Comparison of ENCODE assay signal across 20 mouse cellular contexts in genomic region chr10:37813026-37813425, GRCm38 (mm10).
DNase-seq lines count a peak whose midpoint lies in the region; ATAC-seq and TF ChIP-seq lines count a peak whose summit lies in the region.
"Had no signal": no experiment of that assay in that cellular context is flagged by ENCODE, and none has a peak within 500 bp of the region (broad histone marks: within the 10 kb centered on the region; RNA-seq: fewer than 3 reads in every experiment).

No protein-coding gene starts in this region.

- H3K9ac ChIP-seq in heart, embryonic 15.5 days, result no peak overlapping the region
- no peak overlapping the region for H3K9ac ChIP-seq in heart, embryonic 12.5 days
- H3K9ac ChIP-seq in midbrain, embryonic 14.5 days (replicated peaks; ENCODE audit: low read length), result no peak overlapping the region
- no peak overlapping the region for H3K9ac ChIP-seq in hindbrain, embryonic 13.5 days
- H3K9ac ChIP-seq: embryonic facial prominence, embryonic 13.5 days; forebrain, embryonic 13.5 days; liver, embryonic 13.5 days; lung, embryonic 14.5 days; neural tube, embryonic 12.5 days had no signal

- intact Hi-C loops in left cerebral cortex, postnatal 36 days (cut with DNase I), result no loop called here

- H3K9me3 ChIP-seq in heart, embryonic 15.5 days (replicated peaks), result no peaks in the 10 kb centered on the region
- no peaks in the 10 kb centered on the region for H3K9me3 ChIP-seq in heart, embryonic 12.5 days (replicated peaks)
- H3K9me3 ChIP-seq in midbrain, embryonic 14.5 days (ENCODE audit: control insufficient read depth, low read length), result no peaks in the 10 kb centered on the region
- no peaks in the 10 kb centered on the region for H3K9me3 ChIP-seq in midbrain, embryonic 10.5 days (replicated peaks)
- no peaks in the 10 kb centered on the region for H3K9me3 ChIP-seq in hindbrain, embryonic 13.5 days
- H3K9me3 ChIP-seq: embryonic facial prominence, embryonic 13.5 days; forebrain, embryonic 13.5 days; liver, embryonic 13.5 days; neural tube, embryonic 12.5 days had no signal

- no peak for TF ChIP-seq POLR2A in lung, adult 2 months (IDR thresholded peaks at IDR 0.05; ENCODE audit: borderline replicate concordance, extremely low read depth, low read depth, low read length)

- no peaks in the 10 kb centered on the region for H3K27me3 ChIP-seq in heart, embryonic 15.5 days
- no peaks in the 10 kb centered on the region for H3K27me3 ChIP-seq in heart, embryonic 12.5 days (replicated peaks)
- no peaks in the 10 kb centered on the region for H3K27me3 ChIP-seq in midbrain, embryonic 14.5 days (ENCODE audit: control insufficient read depth, insufficient read depth, low read length)
- no peaks in the 10 kb centered on the region for H3K27me3 ChIP-seq in midbrain, embryonic 10.5 days (ENCODE audit: low read depth, poor library complexity, severe bottlenecking)
- H3K27me3 ChIP-seq in hindbrain, embryonic 13.5 days, result no peaks in the 10 kb centered on the region
- H3K27me3 ChIP-seq: embryonic facial prominence, embryonic 13.5 days; forebrain, embryonic 13.5 days; liver, embryonic 13.5 days; neural tube, embryonic 12.5 days had no signal

- H3K27ac ChIP-seq in heart, embryonic 15.5 days, result peak overlapping the region; percentile 31; the same call in 1 of the 2 replicates
- no peak overlapping the region for H3K27ac ChIP-seq in heart, embryonic 12.5 days (ENCODE audit: poor library complexity, severe bottlenecking)
- H3K27ac ChIP-seq in midbrain, embryonic 14.5 days (replicated peaks; ENCODE audit: low read depth, low read length), result peak overlapping the region; percentile 39; the same call in 1 of the 2 replicates
- H3K27ac ChIP-seq in midbrain, embryonic 10.5 days (replicated peaks), result no peak overlapping the region
- H3K27ac ChIP-seq in hindbrain, embryonic 13.5 days, result peak overlapping the region; percentile 69; the same call in 1 of the 2 replicates
- H3K27ac ChIP-seq: embryonic facial prominence, embryonic 13.5 days; heart, adult 2 months; liver, embryonic 13.5 days; neural tube, embryonic 12.5 days had no signal

- no peaks in the 10 kb centered on the region for H3K36me3 ChIP-seq in heart, embryonic 15.5 days
- no peaks in the 10 kb centered on the region for H3K36me3 ChIP-seq in heart, embryonic 12.5 days
- H3K36me3 ChIP-seq in midbrain, embryonic 14.5 days (ENCODE audit: control insufficient read depth, insufficient read depth, low read length), result no peaks in the 10 kb centered on the region
- no peaks in the 10 kb centered on the region for H3K36me3 ChIP-seq in midbrain, embryonic 10.5 days
- H3K36me3 ChIP-seq in hindbrain, embryonic 13.5 days, result no peaks in the 10 kb centered on the region
- H3K36me3 ChIP-seq: embryonic facial prominence, embryonic 13.5 days; liver, embryonic 13.5 days; neural tube, embryonic 12.5 days had no signal

- no peak for ATAC-seq in heart, embryonic 15.5 days (replicated peaks; ENCODE audit: insufficient number of reproducible peaks, insufficient read depth, low FRiP score, low read depth)
- no peak for ATAC-seq in heart, embryonic 12.5 days (ENCODE audit: insufficient number of reproducible peaks, low FRiP score)
- ATAC-seq in midbrain, embryonic 14.5 days (ENCODE audit: low FRiP score, low TSS enrichment), result no peak
- ATAC-seq in hindbrain, embryonic 13.5 days (ENCODE audit: low FRiP score), result no peak
- ATAC-seq: CD4-positive, CD25-positive, alpha-beta regulatory T cell, adult 4 months; intestine, postnatal 0 days had no signal

- H3K4me3 ChIP-seq in heart, embryonic 15.5 days, result no peak overlapping the region
- no peak overlapping the region for H3K4me3 ChIP-seq in heart, embryonic 12.5 days
- no peak overlapping the region for H3K4me3 ChIP-seq in midbrain, embryonic 14.5 days (replicated peaks; ENCODE audit: low read depth, low read length)
- no peak overlapping the region for H3K4me3 ChIP-seq in midbrain, embryonic 10.5 days
- no peak overlapping the region for H3K4me3 ChIP-seq in hindbrain, embryonic 13.5 days
- no peak overlapping the region for H3K4me3 ChIP-seq in lung, adult 2 months (replicated peaks; ENCODE audit: extremely low read depth, low read depth, low read length)
- H3K4me3 ChIP-seq: embryonic facial prominence, embryonic 13.5 days; erythroblast, embryonic 14.5 days; forebrain, embryonic 13.5 days; heart, adult 2 months; liver, embryonic 13.5 days; neural tube, embryonic 12.5 days had no signal

- H3K4me2 ChIP-seq in heart, embryonic 15.5 days, result no peak overlapping the region
- H3K4me2 ChIP-seq in heart, embryonic 12.5 days, result no peak overlapping the region
- no peak overlapping the region for H3K4me2 ChIP-seq in midbrain, embryonic 14.5 days (ENCODE audit: low read length)
- H3K4me2 ChIP-seq in hindbrain, embryonic 13.5 days, result no peak overlapping the region
- H3K4me2 ChIP-seq: embryonic facial prominence, embryonic 13.5 days; forebrain, embryonic 13.5 days; liver, embryonic 13.5 days; lung, embryonic 14.5 days; neural tube, embryonic 12.5 days had no signal

- TF ChIP-seq CTCF in lung, adult 2 months (IDR thresholded peaks at IDR 0.05; ENCODE audit: insufficient read depth, low read length), result no peak

- H3K4me1 ChIP-seq in heart, embryonic 15.5 days (replicated peaks), result peaks cover 11% of the 10 kb centered on the region
- 0 out of 2 replicates have a peak, but pooled peaks cover 5% of the 10 kb centered on the region for H3K4me1 ChIP-seq in heart, embryonic 12.5 days (replicated peaks)
- H3K4me1 ChIP-seq in midbrain, embryonic 14.5 days (ENCODE audit: control insufficient read depth, insufficient read depth, low read length), result peaks cover 5% of the 10 kb centered on the region; the same call in 1 of the 2 replicates
- H3K4me1 ChIP-seq in midbrain, embryonic 10.5 days, result peaks cover 7% of the 10 kb centered on the region
- peaks cover 17% of the 10 kb centered on the region for H3K4me1 ChIP-seq in hindbrain, embryonic 13.5 days (replicated peaks)
- peaks cover 2% of the 10 kb centered on the region; the same call in 1 of the 2 replicates for H3K4me1 ChIP-seq in lung, adult 2 months (ENCODE audit: control insufficient read depth, insufficient read depth, low read length)
- H3K4me1 ChIP-seq: embryonic facial prominence, embryonic 13.5 days; liver, embryonic 13.5 days had no signal

- DNase-seq in midbrain, embryonic 14.5 days, result no peak
- DNase-seq in midbrain, embryonic 10.5 days (ENCODE audit: low spot score), result no peak
- peak; percentile 8 for DNase-seq in retina, embryonic 14.5 days (ENCODE audit: low spot score)
- DNase-seq in left cerebral cortex, postnatal 36 days (ENCODE audit: low spot score in 2 of 2), result no peak
- no peak for DNase-seq in lung, adult 2 months
- DNase-seq: gastrocnemius, postnatal 36 days; liver, embryonic 13.5 days; thymus, adult 18-20 months; thymus, postnatal 36 days had no signal

- WGBS in heart, embryonic 15.5 days, result 76% methylated on average over 2 of the region's 2 CpGs
- WGBS in heart, embryonic 12.5 days, result 76% methylated on average over 2 of the region's 2 CpGs
- 35% methylated on average over 2 of the region's 2 CpGs for WGBS in midbrain, embryonic 14.5 days
- WGBS in midbrain, embryonic 10.5 days, result 84% methylated on average over 2 of the region's 2 CpGs
- WGBS in hindbrain, embryonic 13.5 days, result 36% methylated on average over 2 of the region's 2 CpGs
- 56% methylated on average over 2 of the region's 2 CpGs for WGBS in lung, adult 2 months

Comparison
In these comparisons a context has a peak if more than half of its experiments do, and no peak if none do; other contexts are left out.
1. H3K27ac ChIP-seq: peak in heart, embryonic 15.5 days (single experiment), midbrain, embryonic 14.5 days (single experiment) and hindbrain, embryonic 13.5 days (single experiment); none in heart, embryonic 12.5 days (single experiment) and midbrain, embryonic 10.5 days (single experiment).